Mouse (Mus musculus) 3134 (cell line): ENCODE results near the gene Itgam.
"Not testable (repeated sequence)": the region's sequence is repeated elsewhere in the genome, so short reads cannot be mapped to it uniquely, and the experiment has no call there.

ENCODE experiments used
- DNase-seq: peaks from one replicate; pipeline ENCODE4 v3.0.0-alpha.2; 2011; ENCODE audit warnings: low spot score; ENCODE audit not compliant: insufficient read length; ENCODE audit errors: extremely low read depth

The Itgam gene

GRCm38 (mm10) chr7:128119726-128120490, 57.5 kb downstream of the Itgam start:
- no peak for DNase-seq

GRCm38 (mm10) chr7:128128741-128129720, 66.6 kb downstream of the Itgam start, which contains the start of gene Itgax:
Itgax (plus strand) TSS chr7:128129547.
- no peak for DNase-seq

GRCm38 (mm10) chr7:128132148-128132547, 69.7 kb downstream of the Itgam start:
- DNase-seq, result no peak

GRCm38 (mm10) chr7:128133596-128133995, 71.2 kb downstream of the Itgam start:
- DNase-seq, result no peak

- no peak for DNase-seq
Observed at GRCm38 (mm10) chr7:128136927-128137326, 74.5 kb downstream of the Itgam start.

GRCm38 (mm10) chr7:128139611-128140010, 77.2 kb downstream of the Itgam start:
- DNase-seq, result no peak

GRCm38 (mm10) chr7:128150970-128151369, 88.5 kb downstream of the Itgam start:
- DNase-seq, result no peak

- no peak for DNase-seq
Observed at GRCm38 (mm10) chr7:128154076-128154475, 91.6 kb downstream of the Itgam start, which contains the start of gene Itgad. Itgad (plus strand) TSS chr7:128154376.

GRCm38 (mm10) chr7:128154924-128155323, 92.5 kb downstream of the Itgam start:
- no peak for DNase-seq

- DNase-seq, result not testable (repeated sequence)
Observed at GRCm38 (mm10) chr7:128158688-128159354, 96.4 kb downstream of the Itgam start.

GRCm38 (mm10) chr7:128164001-128164400, 101.6 kb downstream of the Itgam start:
- no peak for DNase-seq

GRCm38 (mm10) chr7:128166391-128166790, 104.0 kb downstream of the Itgam start:
- DNase-seq, result no peak
